Mouse (Mus musculus) v-Abl transformed pro-B cells (cell line): Measurements from ENCODE around the gene Borcs6.

ENCODE experiments used
- in situ Hi-C, 2 experiments: fragments of 400-800 bp; cut with MboI; formaldehyde crosslinking; loops; one replicate each; pipeline ENCODE4 v1.15.1; 2025; ENCODE audit not compliant: unreplicated experiment in 2 of 2

The Borcs6 gene

DNA sequence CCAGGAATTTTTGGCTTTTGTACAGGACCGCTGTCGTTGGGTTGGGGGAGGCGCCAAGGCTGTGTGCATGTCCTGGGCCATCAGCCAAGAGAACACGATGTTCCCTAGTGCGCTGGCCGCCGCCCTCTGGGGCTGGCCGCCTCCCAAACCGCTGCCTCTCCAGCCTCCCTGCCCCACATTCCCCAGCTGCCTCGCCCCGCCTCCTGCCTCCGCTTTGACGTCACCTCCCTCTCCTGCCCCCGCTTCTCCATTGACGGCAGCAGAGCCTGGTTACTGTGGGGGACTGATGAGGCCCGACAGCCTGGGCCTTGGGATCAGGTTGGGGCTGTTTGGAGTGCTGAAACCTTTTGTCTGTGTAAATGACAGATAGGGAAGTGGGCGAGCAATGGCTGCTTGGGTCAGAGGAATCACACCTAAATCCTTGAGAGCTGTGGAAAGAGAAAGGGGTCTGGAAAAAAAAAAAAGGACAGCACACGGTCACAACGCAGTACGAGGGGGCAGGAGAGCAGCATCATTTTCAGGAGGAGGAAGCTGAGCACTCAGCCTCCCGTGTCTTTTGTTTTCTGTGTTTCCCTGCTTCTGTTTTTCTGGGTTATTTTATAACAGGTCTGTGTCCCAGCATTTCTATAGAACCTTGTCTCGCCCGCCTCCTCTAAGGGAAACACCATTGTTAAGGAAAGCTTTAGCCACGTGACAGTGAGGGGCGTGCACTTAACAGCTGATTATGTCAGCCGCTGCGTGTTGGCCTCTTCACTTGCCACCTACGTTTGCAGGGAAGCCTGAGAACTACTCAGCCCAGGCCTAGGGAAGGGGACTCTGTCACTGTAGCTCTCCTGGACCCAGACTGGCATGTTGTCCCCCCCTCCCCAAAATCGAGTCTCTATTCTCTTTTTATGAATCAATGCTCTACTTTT lies 37.7 kb downstream of the Borcs6 start:
- in situ Hi-C loops, result no loop called here

GRCm38 (mm10) chr11:69098039-69098761 lies 38.7 kb downstream of the Borcs6 start:
- in situ Hi-C loops, result no loop called here

GRCm38 (mm10) chr11:69098762-69099091 lies 39.2 kb downstream of the Borcs6 start:
- in situ Hi-C loops, result no loop called here

DNA sequence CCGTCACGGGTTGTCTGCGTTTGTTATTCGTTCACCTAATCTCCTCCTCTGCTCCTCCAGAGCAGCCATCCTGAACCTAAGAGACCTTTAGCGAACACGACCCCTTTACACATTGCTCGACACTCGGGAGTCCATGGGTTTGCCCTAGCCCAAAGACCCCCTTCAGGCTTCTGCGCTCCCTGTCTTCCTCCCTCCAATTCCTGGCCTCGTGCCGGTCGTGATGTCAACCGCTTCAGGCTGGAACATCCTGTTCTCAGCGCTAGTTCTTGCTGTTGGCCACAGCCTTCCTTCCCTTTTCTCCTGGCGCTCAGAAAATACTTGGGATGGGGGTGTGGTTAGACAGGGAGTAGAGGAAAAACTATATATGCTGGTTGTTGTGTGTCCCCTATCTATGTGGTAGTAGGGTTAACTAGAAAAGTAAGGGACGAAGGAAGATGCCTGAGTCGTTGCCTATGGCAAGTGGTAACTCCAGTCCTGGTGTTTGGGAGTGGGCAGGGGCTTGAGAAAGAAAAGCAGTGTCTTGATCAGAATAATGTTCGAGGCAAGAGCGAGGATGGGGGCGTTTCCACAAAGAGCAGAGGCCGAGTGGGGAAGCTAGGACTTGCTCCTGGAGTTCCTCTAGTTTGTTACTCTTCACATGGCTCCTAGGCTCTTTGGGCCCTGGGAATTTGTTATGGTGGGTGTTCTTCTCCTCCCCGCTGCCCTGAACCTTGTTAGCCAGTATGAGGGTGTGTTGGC lies 39.8 kb downstream of the Borcs6 start:
- in situ Hi-C loops, result no loop called here

DNA sequence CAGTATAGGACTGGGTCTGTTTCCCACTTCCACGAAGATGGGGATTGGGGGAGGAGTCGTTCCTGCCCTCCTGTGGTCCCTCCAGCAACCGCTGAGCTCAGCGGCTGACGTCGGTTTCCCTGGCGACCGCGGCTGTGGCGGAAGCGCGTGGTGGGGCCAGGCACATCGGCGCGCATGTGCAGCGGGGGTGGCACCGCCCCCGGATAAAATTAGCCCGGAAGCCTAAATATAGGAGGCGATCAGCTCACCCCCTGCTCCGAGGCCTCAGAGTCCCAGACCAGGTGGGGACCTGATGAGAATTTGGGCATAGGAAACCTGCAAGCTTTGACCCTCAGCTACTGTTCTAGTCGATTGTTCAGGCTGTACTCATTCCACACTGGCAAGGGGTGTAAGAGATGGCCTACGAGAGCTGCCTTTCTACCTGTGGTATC lies 40.4 kb downstream of the Borcs6 start:
- in situ Hi-C loops, result no loop called here

- in situ Hi-C loops, result no loop called here
These were observed 41.3 kb downstream of the Borcs6 start for GRCm38 (mm10) chr11:69100639-69101360.

DNA sequence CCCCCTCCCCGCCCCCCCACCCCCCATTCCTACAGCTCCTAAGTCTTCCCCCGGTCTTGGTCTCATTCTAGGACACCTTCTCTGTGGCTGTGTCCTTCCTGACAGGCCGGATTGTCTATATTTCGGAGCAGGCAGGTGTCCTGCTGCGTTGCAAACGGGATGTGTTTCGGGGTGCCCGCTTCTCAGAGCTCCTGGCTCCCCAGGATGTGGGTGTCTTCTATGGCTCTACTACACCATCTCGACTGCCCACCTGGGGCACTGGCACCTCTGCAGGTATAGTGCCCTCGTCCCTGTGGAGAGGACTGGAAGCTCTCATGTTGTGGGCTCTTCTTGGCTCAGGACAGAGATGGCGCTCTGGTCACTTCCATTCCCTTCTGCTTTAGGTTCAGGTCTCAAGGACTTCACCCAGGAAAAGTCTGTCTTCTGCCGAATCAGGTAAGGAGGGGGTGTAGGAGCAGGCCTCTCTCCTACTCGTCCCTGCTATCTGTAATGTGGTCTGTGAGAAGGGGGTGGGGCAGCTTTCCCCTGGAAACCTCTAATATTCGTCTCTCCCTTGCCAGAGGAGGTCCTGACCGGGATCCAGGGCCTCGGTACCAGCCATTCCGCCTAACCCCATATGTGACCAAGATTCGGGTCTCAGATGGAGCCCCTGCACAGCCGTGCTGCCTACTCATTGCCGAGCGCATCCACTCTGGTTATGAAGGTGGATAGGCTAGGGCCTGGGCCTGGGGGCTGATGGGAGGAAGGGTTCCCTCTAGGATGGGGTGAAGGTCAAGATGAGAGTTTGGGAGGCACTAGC lies 42.3 kb downstream of the Borcs6 start:
- in situ Hi-C loops, result no loop called here

GRCm38 (mm10) chr11:69102403-69102725 lies 42.8 kb downstream of the Borcs6 start:
- in situ Hi-C loops, result no loop called here

- in situ Hi-C loops, result no loop called here
These were observed 43.6 kb downstream of the Borcs6 start for GRCm38 (mm10) chr11:69103121-69103520.

DNA sequence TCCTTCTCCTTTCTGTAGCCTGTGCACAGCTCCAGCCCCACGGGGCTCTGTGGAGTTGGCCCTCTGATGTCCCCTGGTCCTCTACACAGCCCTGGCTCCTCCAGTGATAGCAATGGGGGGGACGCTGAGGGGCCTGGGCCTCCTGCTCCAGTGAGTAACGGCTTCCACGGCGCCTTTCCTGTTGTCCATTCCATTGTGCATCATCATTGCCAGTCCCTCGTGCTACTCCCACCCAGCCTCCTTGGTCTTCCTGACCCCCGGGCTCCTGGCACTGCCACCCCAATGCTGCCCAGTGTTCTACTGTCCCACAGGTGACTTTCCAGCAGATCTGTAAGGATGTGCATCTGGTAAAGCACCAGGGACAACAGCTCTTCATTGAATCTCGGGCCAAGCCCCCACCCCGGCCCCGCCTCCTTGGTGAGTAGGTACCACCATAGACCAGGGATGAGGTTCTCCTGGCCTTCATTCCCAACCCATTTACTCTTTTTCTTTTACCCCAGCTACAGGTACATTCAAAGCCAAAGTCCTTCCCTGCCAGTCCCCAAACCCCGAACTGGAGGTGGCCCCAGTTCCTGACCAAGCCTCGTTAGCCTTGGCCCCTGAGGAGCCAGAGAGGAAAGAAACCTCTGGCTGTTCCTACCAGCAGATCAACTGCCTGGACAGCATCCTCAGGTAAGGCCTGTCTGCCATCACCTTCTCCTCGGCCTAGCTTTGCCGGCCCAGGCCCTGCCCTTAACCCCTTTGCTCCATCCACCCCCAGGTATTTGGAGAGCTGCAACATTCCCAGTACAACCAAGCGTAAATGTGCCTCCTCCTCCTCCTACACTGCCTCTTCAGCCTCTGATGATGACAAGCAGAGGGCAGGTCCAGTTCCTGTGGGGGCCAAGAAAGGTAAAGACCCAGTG lies 44.3 kb downstream of the Borcs6 start:
- in situ Hi-C loops, result no loop called here

DNA sequence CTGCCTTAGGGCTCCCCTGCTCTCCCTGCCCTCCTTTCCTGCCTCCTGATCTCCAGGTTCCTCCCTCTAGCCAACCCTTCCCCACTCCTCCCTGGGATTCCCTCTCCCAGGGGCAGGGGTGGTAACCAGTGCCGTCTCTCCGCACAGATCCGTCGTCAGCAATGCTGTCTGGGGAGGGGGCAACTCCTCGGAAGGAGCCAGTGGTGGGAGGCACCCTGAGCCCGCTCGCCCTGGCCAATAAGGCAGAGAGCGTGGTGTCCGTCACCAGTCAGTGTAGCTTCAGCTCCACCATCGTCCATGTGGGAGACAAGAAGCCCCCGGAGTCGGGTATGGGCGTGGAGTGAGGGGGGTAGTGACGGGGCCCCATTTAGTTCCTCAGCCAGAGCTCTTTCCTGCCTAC lies 45.0 kb downstream of the Borcs6 start:
- in situ Hi-C loops, result no loop called here

DNA sequence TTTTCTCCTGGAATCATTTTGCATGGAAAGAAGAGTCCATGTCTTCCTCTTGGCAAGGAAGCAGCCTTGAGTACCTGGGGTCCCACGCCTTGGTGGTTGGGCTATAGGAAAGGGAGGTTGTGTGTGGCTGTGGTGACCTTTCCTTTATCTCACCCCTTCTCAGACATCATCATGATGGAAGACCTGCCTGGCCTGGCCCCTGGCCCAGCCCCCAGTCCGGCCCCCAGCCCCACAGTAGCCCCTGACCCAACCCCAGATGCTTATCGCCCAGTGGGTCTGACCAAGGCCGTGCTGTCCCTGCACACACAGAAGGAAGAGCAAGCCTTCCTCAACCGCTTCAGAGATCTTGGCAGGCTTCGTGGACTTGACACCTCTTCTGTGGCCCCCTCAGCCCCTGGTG lies 45.7 kb downstream of the Borcs6 start:
- in situ Hi-C loops, result no loop called here

- in situ Hi-C loops, result no loop called here
These were observed 46.3 kb downstream of the Borcs6 start for GRCm38 (mm10) chr11:69105796-69106195.

DNA sequence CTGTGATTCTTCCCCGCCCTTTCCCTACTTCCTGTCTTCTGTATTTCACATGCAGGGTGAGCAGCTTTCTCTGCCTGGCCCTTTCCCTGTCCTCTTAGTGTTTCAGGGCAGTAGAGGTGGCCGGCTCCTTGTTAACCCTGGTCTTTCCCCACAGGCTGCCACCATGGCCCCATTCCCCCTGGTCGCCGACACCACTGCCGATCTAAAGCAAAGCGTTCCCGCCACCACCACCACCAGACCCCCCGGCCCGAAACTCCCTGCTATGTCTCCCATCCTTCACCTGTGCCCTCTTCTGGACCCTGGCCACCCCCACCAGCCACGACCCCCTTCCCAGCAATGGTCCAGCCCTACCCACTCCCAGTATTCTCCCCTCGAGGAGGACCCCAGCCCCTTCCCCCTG lies 46.8 kb downstream of the Borcs6 start:
- in situ Hi-C loops, result no loop called here

DNA sequence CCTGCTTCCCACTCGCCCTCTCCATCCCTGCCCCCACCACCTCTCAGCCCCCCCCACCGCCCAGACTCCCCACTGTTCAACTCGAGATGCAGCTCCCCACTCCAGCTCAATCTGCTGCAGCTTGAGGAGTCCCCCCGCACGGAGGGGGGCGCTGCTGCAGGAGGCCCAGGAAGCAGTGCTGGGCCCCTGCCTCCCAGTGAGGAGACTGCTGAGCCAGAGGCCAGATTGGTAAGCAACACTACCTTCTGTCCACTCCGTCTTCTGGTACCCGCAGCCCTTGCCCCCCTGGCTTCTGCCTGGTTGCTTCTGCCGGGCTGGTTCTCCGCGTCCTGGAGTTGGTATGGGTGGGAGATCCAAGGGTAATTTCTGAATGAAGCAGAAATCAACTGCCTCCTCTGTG lies 47.3 kb downstream of the Borcs6 start:
- in situ Hi-C loops, result no loop called here

- in situ Hi-C loops, result no loop called here
These were observed 48.2 kb downstream of the Borcs6 start for GRCm38 (mm10) chr11:69107676-69108075.

- in situ Hi-C loops, result no loop called here
These were observed 48.7 kb downstream of the Borcs6 start for GRCm38 (mm10) chr11:69108223-69108622.

DNA sequence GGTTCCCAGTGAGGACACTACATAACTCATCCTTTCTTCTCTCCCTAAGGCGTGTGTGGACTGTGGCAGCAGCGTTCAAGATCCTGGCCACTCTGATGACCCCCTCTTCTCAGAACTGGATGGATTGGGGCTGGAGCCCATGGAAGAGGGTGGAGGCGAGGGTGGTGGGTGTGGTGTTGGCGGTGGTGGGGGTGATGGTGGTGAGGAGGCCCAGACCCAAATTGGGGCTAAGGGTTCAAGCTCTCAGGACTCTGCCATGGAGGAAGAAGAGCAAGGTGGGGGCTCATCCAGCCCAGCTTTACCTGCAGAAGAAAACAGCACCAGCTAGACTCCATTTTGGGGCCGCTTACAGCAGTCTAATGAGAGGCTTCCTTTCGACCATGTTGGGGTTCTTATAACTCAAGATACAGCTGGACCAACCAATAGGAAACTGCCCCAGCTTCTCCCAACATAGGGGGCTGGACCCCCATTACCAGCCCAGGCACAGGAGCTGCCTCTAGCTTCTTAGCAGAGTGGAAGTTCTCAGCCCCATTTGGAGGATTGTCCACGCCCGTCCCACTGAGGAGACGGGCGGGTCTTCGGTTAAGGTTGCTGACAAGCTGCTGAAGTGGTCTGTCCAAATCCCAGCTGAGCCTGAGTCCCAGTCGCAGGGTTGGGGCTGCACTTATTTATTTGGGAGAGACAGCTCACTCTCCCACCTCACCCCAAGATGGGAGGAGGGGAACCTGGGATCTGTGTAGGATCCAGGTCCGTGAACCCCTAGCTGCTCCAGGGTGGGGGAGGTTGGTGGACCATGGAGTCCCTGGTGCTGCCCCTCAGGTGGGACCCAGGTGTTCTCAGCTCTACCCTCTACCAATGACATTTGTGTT lies 49.7 kb downstream of the Borcs6 start:
- in situ Hi-C loops, result no loop called here
